Mouse (Mus musculus) neural tube, embryonic 15.5 days (tissue): ENCODE measurements around the gene Isoc2a. TPM values are rescaled to one million over a fixed set of nuclear protein-coding genes. Genes with fewer than 3 reads are reported as not detected.

ENCODE experiments used
- polyA plus RNA-seq: library from polyadenylated mRNA; unstranded; fragments of >200 nt; fragmentation: Nextera tagmentation; extraction: Ambion mirVana; gene quantifications from 2 replicates; pipeline ENCODE4 v1.2.1, GENCODE M21; 2015

Isoc2a gene
- polyA plus RNA-seq, 1 experiment from 2014 or later = 0.51 TPM

Other genes starting within 250 kb of the Isoc2a start
- 1.7 and 2.3 TPM in 2 replicates for gene Tmem86b, start 245.7 kb upstream of the Isoc2a start, polyA plus RNA-seq
- gene Ppp6r1, start 218.1 kb upstream of the Isoc2a start, polyA plus RNA-seq = 8.3 and 8.9 TPM in 2 replicates
- 156 and 173 TPM in 2 replicates for gene Hspbp1, start 192.1 kb upstream of the Isoc2a start, polyA plus RNA-seq
- gene Brsk1, start 186.5 kb upstream of the Isoc2a start, polyA plus RNA-seq = 6.5 and 6.8 TPM in 2 replicates
- 0.13 and 0.14 TPM in 2 replicates for gene Tmem150b, start 151.9 kb upstream of the Isoc2a start, polyA plus RNA-seq
- 56.9 and 58.2 TPM in 2 replicates for gene Kmt5c, start 137.0 kb upstream of the Isoc2a start, polyA plus RNA-seq
- 26.3 and 38.6 TPM in 2 replicates for gene Cox6b2, start 124.1 kb upstream of the Isoc2a start, polyA plus RNA-seq
- not detected in 2 replicates for gene Fam71e2, start 105.9 kb upstream of the Isoc2a start, polyA plus RNA-seq
- gene Il11, start 94.3 kb upstream of the Isoc2a start, polyA plus RNA-seq = 0.90 and 1.0 TPM in 2 replicates
- not detected in 2 replicates for gene Tmem190, start 94.2 kb upstream of the Isoc2a start, polyA plus RNA-seq
- 6.8 and 9.9 TPM in 2 replicates for gene Tmem238, start 87.5 kb upstream of the Isoc2a start, polyA plus RNA-seq
- 224 and 255 TPM in 2 replicates for gene Rpl28, start 84.3 kb upstream of the Isoc2a start, polyA plus RNA-seq
- gene Ube2s, start 64.6 kb upstream of the Isoc2a start, polyA plus RNA-seq = 252 and 275 TPM in 2 replicates
- gene Shisa7, start 32.5 kb upstream of the Isoc2a start, polyA plus RNA-seq = 10.6 and 11.3 TPM in 2 replicates
- gene Isoc2b, start 6.9 kb upstream of the Isoc2a start, polyA plus RNA-seq = 3.7 and 5.9 TPM in 2 replicates
- 0.23 and 0.37 TPM in 2 replicates for gene Gm36210, start 29.4 kb downstream of the Isoc2a start, polyA plus RNA-seq
- 3.1 and 4.0 TPM in 2 replicates for gene Zfp628, start 38.1 kb downstream of the Isoc2a start, polyA plus RNA-seq
- gene Nat14, start 44.9 kb downstream of the Isoc2a start, polyA plus RNA-seq = 30.8 and 36.3 TPM in 2 replicates
- gene Ssc5d, start 48.6 kb downstream of the Isoc2a start, polyA plus RNA-seq = 1.00 and 1.8 TPM in 2 replicates
- gene Sbk2, start 87.3 kb downstream of the Isoc2a start, polyA plus RNA-seq = 0.14 TPM in 1 of 2 replicates, not detected in the other
- 0.32 and 0.35 TPM in 2 replicates for gene Sbk3, start 94.0 kb downstream of the Isoc2a start, polyA plus RNA-seq
- 49.6 and 57.0 TPM in 2 replicates for gene Zfp579, start 119.0 kb downstream of the Isoc2a start, polyA plus RNA-seq
- 7.3 and 9.9 TPM in 2 replicates for gene Zfp524, start 137.3 kb downstream of the Isoc2a start, polyA plus RNA-seq
- 37.0 TPM in 2 replicates for gene Fiz1, start 137.5 kb downstream of the Isoc2a start, polyA plus RNA-seq
- 0.15 and 1.4 TPM in 2 replicates for gene Gm44973, start 138.3 kb downstream of the Isoc2a start, polyA plus RNA-seq
- gene Zfp865, start 143.2 kb downstream of the Isoc2a start, polyA plus RNA-seq = 6.4 and 7.0 TPM in 2 replicates
- gene Ccdc106, start 143.4 kb downstream of the Isoc2a start, polyA plus RNA-seq = 60.0 and 75.7 TPM in 2 replicates
- gene 4632433K11Rik, start 157.0 kb downstream of the Isoc2a start, polyA plus RNA-seq = not detected in 2 replicates
- gene Zfp784, start 161.3 kb downstream of the Isoc2a start, polyA plus RNA-seq = 7.7 and 9.0 TPM in 2 replicates
- 90.7 and 101 TPM in 2 replicates for gene Zfp580, start 174.4 kb downstream of the Isoc2a start, polyA plus RNA-seq
- 94.2 and 105 TPM in 2 replicates for gene U2af2, start 185.0 kb downstream of the Isoc2a start, polyA plus RNA-seq
- gene Epn1, start 203.1 kb downstream of the Isoc2a start, polyA plus RNA-seq = 92.5 and 105 TPM in 2 replicates
- not detected in 2 replicates for gene Rfpl4, start 239.8 kb downstream of the Isoc2a start, polyA plus RNA-seq
- gene Rasl2-9, start 248.8 kb downstream of the Isoc2a start, polyA plus RNA-seq = 0.47 and 0.60 TPM in 2 replicates